Mouse (Mus musculus) neural tube, embryonic 12.5 days (tissue): ENCODE results near the gene Gm3055. TPM values are rescaled to one million over a fixed set of nuclear protein-coding genes. Genes with fewer than 3 reads are reported as not detected.
"Not testable (repeated sequence)": the region's sequence is repeated elsewhere in the genome, so short reads cannot be mapped to it uniquely, and the experiment has no call there.

Source experiments
- ATAC-seq: fragments of 200-750 bp; cut with Nextera tagmentation; 2 replicates; pipeline ENCODE4 v1.8.0; 2017; ENCODE audit warnings: low read depth, mild to moderate bottlenecking, moderate TSS enrichment, moderate library complexity; ENCODE audit not compliant: low FRiP score
- H3K27ac ChIP-seq: fragments of 300-500 bp; sonication (generic); 2 replicates; pipeline ENCODE4 v1.5.1; 2016
- H3K27me3 ChIP-seq: fragments of 300-500 bp; sonication (generic); replicated peaks from 2 replicates; pipeline ENCODE4 v1.6.1; 2016; ENCODE audit warnings: mild to moderate bottlenecking
- H3K36me3 ChIP-seq: fragments of 300-500 bp; sonication (generic); 2 replicates; pipeline ENCODE4 v1.6.1; 2016; ENCODE audit warnings: mild to moderate bottlenecking
- H3K4me1 ChIP-seq: fragments of 300-500 bp; sonication (generic); 2 replicates; pipeline ENCODE4 v1.6.1; 2016
- H3K4me2 ChIP-seq: fragments of 300-500 bp; sonication (generic); replicated peaks from 2 replicates; pipeline ENCODE4 v1.6.1; 2016; ENCODE audit warnings: mild to moderate bottlenecking
- H3K4me3 ChIP-seq: fragments of 300-500 bp; sonication (generic); 2 replicates; pipeline ENCODE4 v1.5.1; 2016
- H3K9ac ChIP-seq: fragments of 300-500 bp; sonication (generic); 2 replicates; pipeline ENCODE4 v1.6.1; 2016; ENCODE audit warnings: mild to moderate bottlenecking
- H3K9me3 ChIP-seq: fragments of 300-500 bp; sonication (generic); 2 replicates; pipeline ENCODE4 v1.6.1; 2016; ENCODE audit warnings: mild to moderate bottlenecking
- WGBS: fragments of 180-500 bp; shearing (Covaris S2); methylation state at CpG from one replicate; pipeline ENCODE4 v1.1.7; 2016; 5-methylcytosine and 5-hydroxymethylcytosine counted together
- polyA plus RNA-seq: library from polyadenylated mRNA; unstranded; fragments of >200 nt; fragmentation: Nextera tagmentation; extraction: Ambion mirVana; gene quantifications from 2 replicates; pipeline ENCODE4 v1.2.1, GENCODE M21; 2016

Gene Gm3055
- 9.2 and 14.6 TPM in 2 replicates for polyA plus RNA-seq

DNA sequence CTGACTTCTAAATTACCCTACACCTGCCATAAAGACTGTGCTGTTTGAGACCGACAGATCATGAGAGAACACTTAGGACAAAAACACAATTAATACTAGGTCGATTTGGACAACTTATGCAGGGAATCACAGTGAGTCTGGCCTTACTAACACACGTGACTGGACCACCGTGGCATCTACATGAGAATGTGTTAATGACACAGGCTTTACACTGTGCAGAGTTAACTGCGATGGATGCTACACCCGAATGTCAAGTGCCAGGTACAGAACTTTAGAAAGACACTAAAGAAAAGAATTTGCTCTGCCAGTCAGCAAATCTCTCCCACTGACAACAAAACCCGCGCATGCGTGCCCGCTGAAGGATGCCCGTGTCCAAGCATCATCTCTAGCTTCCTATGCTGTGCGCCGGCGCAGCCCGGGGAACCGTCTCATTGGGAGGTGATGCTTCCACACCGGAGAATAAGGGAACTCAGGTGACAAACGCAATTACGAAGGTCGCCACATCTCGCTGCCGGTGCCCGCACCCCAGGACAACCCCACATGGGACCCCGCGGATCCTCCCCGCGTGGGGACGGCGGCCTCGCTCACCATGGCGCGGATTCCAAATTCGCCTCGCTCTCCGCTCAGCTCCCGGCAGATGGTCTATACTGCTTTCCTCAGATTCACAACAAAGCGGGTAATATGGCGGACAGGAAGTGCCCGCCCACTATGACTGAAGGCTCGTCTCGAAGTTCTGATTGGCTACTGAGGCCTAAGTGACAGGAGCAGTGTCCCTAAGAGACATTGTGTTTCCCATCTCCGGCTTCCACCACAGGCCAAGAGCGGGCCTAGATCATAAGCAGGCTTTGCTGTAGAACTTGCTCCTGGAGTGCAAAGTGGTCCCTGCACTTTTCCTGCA lies at the start of gene Gm3055:
Gm3055 (minus strand) TSS at position 656 of the 898 bp plus-strand sequence.
- H3K27ac ChIP-seq, H3K9ac ChIP-seq, H3K9me3 ChIP-seq, H3K4me1 ChIP-seq, H3K4me2 ChIP-seq, H3K4me3 ChIP-seq, H3K36me3 ChIP-seq, H3K27me3 ChIP-seq: not testable (repeated sequence)
- no CpG with 5 or more reads among the region's 43 CpGs for WGBS
- ATAC-seq: peak; percentile 97

DNA sequence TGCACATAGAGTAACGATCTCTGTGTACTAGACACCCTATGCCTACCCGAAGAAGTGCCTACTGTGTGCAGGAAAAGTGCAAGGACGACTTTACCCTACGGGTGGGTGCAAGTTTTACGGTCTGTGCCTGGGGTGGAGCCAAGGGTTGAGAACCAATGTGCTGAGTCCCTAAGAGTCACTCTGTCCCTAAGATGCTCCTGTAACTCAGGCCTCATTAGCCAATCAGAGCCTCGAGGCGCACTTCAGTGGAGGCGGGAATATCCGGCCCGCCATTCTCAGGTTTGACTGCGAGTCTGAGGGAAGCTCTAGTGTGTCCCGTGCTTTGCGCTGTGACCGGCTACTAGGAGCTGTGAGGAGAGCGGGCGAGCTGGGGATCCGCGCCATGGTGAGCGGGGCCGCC lies 40.9 kb upstream of the Gm3055 start, which contains the start of gene Gm4767:
Gm4767 (plus strand) TSS at position 288 of the 400 bp plus-strand sequence.
- WGBS: 23% methylated on average over 18 of the region's 20 CpGs
- not testable (repeated sequence) for H3K27me3 ChIP-seq

GRCm38 (mm10) chr10:81771404-81771777 lies 430 bp upstream of the Gm3055 start:
- WGBS: no CpG with 5 or more reads among the region's 3 CpGs
- H3K27ac ChIP-seq, H3K27me3 ChIP-seq, H3K4me2 ChIP-seq, H3K9me3 ChIP-seq, H3K4me1 ChIP-seq, H3K36me3 ChIP-seq, H3K9ac ChIP-seq, H3K4me3 ChIP-seq: not testable (repeated sequence)
- ATAC-seq: peak; percentile 63

More for the DNA sequence above, 40.9 kb upstream of the Gm3055 start, which contains the start of gene Gm4767:
- H3K9me3 ChIP-seq, H3K4me1 ChIP-seq, H3K4me3 ChIP-seq, H3K9ac ChIP-seq, H3K36me3 ChIP-seq, ATAC-seq, H3K4me2 ChIP-seq, H3K27ac ChIP-seq: not testable (repeated sequence)

DNA sequence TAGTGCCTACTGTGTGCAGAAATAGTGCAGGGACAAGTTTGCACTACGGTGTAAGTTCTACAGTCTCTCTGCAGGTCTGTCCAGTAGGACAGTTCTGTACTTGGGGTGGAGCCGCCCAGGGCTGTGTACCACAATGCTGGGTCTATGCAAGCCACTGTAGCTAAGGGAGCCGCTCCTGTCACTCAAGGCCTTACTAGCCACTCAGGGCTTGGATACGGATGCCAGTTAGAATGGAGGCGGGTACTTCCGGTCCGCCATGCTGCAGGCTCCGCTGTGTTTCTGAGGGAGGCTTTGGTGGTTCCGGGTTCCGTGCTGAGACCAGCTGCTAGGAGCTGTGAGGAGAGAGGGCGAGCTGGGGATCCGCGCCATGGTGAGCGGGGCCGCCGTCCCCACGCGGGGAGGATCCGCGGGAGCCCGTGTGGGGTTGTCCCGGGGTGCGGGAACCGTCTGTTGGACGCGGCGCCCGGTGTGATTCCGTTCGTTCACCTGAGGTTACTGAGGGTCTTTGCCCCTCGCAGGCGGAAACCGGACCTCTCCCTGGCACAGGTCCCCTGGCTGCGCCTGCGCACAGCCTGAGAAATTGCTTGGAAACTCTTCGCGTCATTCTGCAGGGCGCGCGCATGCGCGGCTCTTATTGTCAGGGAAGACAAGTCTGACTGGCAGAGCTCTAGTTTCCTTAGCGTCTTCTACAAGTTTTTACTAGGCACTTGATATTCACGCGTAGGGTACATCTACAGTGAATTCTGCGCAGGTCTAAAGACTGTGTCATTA lies 66.2 kb downstream of the Gm3055 start, which contains the start of gene Zfp433:
Zfp433 (plus strand) TSS at position 295 of the 771 bp plus-strand sequence.
- not testable (repeated sequence) for H3K4me1 ChIP-seq
- ATAC-seq: peak; percentile 100
- no CpG with 5 or more reads among the region's 46 CpGs for WGBS

More for the DNA sequence above, 66.2 kb downstream of the Gm3055 start, which contains the start of gene Zfp433:
- not testable (repeated sequence) for H3K27me3 ChIP-seq, H3K9ac ChIP-seq, H3K4me2 ChIP-seq, H3K36me3 ChIP-seq, H3K9me3 ChIP-seq, H3K27ac ChIP-seq, H3K4me3 ChIP-seq

Other genes with a start within 250 kb of the Gm3055 start
- 0.81 and 1.2 TPM in 2 replicates for gene Gna15, start 246.9 kb downstream of the Gm3055 start, polyA plus RNA-seq
- gene Gna11, start 226.0 kb downstream of the Gm3055 start, polyA plus RNA-seq: 77.6 and 78.3 TPM in 2 replicates
- 547 and 569 TPM in 2 replicates for gene Aes, start 211.7 kb downstream of the Gm3055 start, polyA plus RNA-seq
- 18.1 and 19.6 TPM in 2 replicates for gene Tle2, start 196.6 kb downstream of the Gm3055 start, polyA plus RNA-seq
- gene Tle6, start 170.1 kb downstream of the Gm3055 start, polyA plus RNA-seq: 6.4 and 7.3 TPM in 2 replicates
- 1.4 and 2.3 TPM in 2 replicates for gene BC025920, start 164.9 kb downstream of the Gm3055 start, polyA plus RNA-seq
- gene Sirt6, start 143.4 kb downstream of the Gm3055 start, polyA plus RNA-seq: 53.3 and 56.6 TPM in 2 replicates
- gene Ankrd24, start 142.6 kb downstream of the Gm3055 start, polyA plus RNA-seq: 8.8 and 9.0 TPM in 2 replicates
- gene Gm10778, start 122.1 kb downstream of the Gm3055 start, polyA plus RNA-seq: 6.1 and 6.2 TPM in 2 replicates
- gene Zfp433, start 66.3 kb downstream of the Gm3055 start, polyA plus RNA-seq: 18.1 and 21.9 TPM in 2 replicates
- gene Gm4767, start 41.0 kb upstream of the Gm3055 start, polyA plus RNA-seq: 2.5 and 2.9 TPM in 2 replicates
- 11.1 and 14.4 TPM in 2 replicates for gene Gm32687, start 92.8 kb upstream of the Gm3055 start, polyA plus RNA-seq
- 5.2 and 5.9 TPM in 2 replicates for gene Zfp781, start 159.3 kb upstream of the Gm3055 start, polyA plus RNA-seq